Mouse (Mus musculus): ENCODE data around the gene Immp2l. TPM values are rescaled to one million over a fixed set of nuclear protein-coding genes. Genes with fewer than 3 reads are reported as not detected.

The Immp2l gene
- polyA plus RNA-seq, 1 experiment, result 129 TPM

DNA sequence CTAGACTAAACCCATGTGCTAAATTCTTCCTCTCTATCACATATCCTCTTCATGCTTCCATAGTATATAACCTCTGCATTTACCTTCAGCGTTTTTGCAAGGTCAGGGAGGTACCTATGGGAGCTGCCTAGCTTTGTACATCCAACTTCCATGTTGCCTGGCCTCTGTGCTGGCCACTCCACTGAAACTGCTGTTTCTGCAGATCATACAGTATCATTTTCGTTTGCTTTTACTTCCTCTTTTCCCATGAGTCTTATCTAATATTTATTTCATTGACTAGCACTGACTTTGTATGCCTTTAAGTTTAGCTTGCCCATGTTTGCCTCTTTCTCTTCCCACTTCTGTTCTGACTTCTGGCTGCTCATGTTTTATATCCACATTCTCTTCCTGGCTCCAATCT, 325.9 kb downstream of the Immp2l start:
- Histone ChIP-seq H3K27ac (replicated peaks; ENCODE audit: low read depth, low read length) (no peak overlapping the region), H3K4me1 (ENCODE audit: control insufficient read depth, insufficient read depth, insufficient read length, low read length) (no peaks in the 10 kb centered on the region), H3K4me3 (ENCODE audit: insufficient read depth, low read depth, low read length) (no peak overlapping the region)

DNA sequence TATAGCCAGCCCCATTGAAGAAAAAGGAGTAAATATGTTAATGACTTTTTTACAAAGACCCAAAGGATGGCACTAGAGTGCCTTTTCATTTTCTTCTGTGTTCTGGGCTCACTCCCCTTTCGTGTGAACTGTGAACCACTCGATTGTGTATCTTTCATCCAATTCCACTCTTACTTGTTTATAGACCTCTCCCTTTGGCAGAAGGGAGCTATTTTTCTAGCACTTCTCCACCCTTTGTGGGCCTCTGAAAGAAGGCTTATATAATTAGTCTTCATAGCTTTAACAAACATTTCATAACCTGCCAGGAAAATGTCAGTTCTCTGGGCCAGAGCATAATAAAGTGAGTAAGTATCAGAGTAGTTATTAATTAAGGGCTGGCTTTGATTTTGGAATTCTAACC, 327.4 kb downstream of the Immp2l start:
- H3K4me3 ChIP-seq (ENCODE audit: insufficient read depth, low read depth, low read length), result no peak overlapping the region
- H3K4me1 ChIP-seq (ENCODE audit: control insufficient read depth, insufficient read depth, insufficient read length, low read length), result no peaks in the 10 kb centered on the region
- H3K27ac ChIP-seq (replicated peaks; ENCODE audit: low read depth, low read length), result no peak overlapping the region

DNA sequence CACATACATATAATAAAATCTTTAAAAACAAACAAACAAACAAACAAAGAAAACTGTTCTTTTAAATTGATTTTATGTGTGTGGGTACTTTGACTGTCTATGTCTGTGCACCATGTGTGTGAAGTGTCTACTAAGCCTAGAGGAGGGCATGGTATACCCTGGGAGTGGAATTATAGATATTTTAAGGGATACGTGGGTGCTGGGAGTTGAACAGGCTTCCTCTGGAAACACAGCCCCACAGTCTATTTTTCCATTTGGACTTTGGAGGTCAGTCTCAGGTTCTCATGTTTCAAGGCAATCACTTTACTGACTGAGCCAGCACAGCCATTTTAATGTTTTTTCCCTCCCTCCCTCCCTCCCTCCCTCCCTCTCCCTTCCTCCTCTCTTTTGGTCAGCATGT, 331.0 kb downstream of the Immp2l start:
- Histone ChIP-seq H3K4me1 (ENCODE audit: control insufficient read depth, insufficient read depth, insufficient read length, low read length) (no peaks in the 10 kb centered on the region), H3K4me3 (ENCODE audit: insufficient read depth, low read depth, low read length) (no peak overlapping the region), H3K27ac (replicated peaks; ENCODE audit: low read depth, low read length) (no peak overlapping the region)

- Histone ChIP-seq H3K4me3 (ENCODE audit: insufficient read depth, low read depth, low read length) (no peak overlapping the region), H3K4me1 (ENCODE audit: control insufficient read depth, insufficient read depth, insufficient read length, low read length) (no peaks in the 10 kb centered on the region), H3K27ac (replicated peaks; ENCODE audit: low read depth, low read length) (no peak overlapping the region)
Measured at GRCm38 (mm10) chr12:41356040-41356439, 332.1 kb downstream of the Immp2l start.

GRCm38 (mm10) chr12:41386685-41387084, 362.8 kb downstream of the Immp2l start:
- H3K27ac ChIP-seq (replicated peaks; ENCODE audit: low read depth, low read length), result no peak overlapping the region
- no peaks in the 10 kb centered on the region for H3K4me1 ChIP-seq (ENCODE audit: control insufficient read depth, insufficient read depth, insufficient read length, low read length)
- no peak overlapping the region for H3K4me3 ChIP-seq (ENCODE audit: insufficient read depth, low read depth, low read length)

- no peak overlapping the region for H3K4me3 ChIP-seq (ENCODE audit: insufficient read depth, low read depth, low read length)
- H3K27ac ChIP-seq (replicated peaks; ENCODE audit: low read depth, low read length), result no peak overlapping the region
- H3K4me1 ChIP-seq (ENCODE audit: control insufficient read depth, insufficient read depth, insufficient read length, low read length), result no peaks in the 10 kb centered on the region
Measured at GRCm38 (mm10) chr12:41394231-41394630, 370.3 kb downstream of the Immp2l start.

DNA sequence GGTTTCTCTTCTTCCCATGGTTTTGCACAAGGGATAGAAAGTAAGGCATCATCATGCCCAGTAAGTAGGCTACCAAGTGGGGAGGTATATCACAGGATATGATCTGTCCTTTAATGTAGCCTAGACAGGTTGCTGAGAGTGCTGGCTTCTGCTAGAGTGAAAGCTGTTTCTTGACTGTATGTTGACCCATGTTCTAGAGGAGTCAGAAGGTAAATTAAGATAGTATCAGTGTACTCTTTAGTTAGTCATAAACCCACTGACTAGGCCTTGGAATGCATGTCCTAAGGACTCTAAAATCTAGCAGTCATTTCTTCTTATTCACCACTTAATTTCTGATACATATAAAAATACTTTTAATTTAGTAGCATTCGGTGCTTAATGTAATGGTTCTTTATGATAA, 377.2 kb downstream of the Immp2l start:
- Histone ChIP-seq H3K4me3 (ENCODE audit: insufficient read depth, low read depth, low read length) (no peak overlapping the region), H3K27ac (replicated peaks; ENCODE audit: low read depth, low read length) (no peak overlapping the region), H3K4me1 (ENCODE audit: control insufficient read depth, insufficient read depth, insufficient read length, low read length) (no peaks in the 10 kb centered on the region)

- Histone ChIP-seq H3K4me3 (ENCODE audit: insufficient read depth, low read depth, low read length) (no peak overlapping the region), H3K27ac (replicated peaks; ENCODE audit: low read depth, low read length) (no peak overlapping the region), H3K4me1 (ENCODE audit: control insufficient read depth, insufficient read depth, insufficient read length, low read length) (no peaks in the 10 kb centered on the region)
Measured at GRCm38 (mm10) chr12:41401923-41402322, 378.0 kb downstream of the Immp2l start.

GRCm38 (mm10) chr12:41409431-41409830, 385.5 kb downstream of the Immp2l start:
- Histone ChIP-seq H3K4me3 (ENCODE audit: insufficient read depth, low read depth, low read length) (no peak overlapping the region), H3K4me1 (ENCODE audit: control insufficient read depth, insufficient read depth, insufficient read length, low read length) (no peaks in the 10 kb centered on the region; the same call in 1 of the 2 replicates), H3K27ac (replicated peaks; ENCODE audit: low read depth, low read length) (no peak overlapping the region)

DNA sequence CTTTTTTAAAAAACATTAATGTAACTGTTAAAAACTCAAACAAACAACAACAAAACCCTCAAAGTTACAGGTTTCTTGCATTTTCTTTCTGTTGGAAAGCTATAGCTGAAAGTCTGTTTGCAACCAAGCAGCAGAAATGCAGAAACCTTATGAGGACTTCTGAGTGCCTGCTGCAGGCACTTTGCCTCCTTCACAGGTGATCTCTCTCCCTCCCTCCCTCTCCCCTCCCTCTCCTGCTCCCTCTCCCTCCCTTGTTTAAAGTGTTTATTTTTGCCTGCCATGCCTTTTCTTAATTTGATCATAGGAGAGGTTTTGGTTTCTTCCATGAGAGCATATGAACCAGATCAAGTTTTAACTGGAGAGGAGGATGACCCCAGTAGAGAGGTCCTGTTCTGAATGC, 392.7 kb downstream of the Immp2l start:
- no peaks in the 10 kb centered on the region for H3K4me1 ChIP-seq (ENCODE audit: control insufficient read depth, insufficient read depth, insufficient read length, low read length)
- H3K27ac ChIP-seq (replicated peaks; ENCODE audit: low read depth, low read length), result no peak overlapping the region

DNA sequence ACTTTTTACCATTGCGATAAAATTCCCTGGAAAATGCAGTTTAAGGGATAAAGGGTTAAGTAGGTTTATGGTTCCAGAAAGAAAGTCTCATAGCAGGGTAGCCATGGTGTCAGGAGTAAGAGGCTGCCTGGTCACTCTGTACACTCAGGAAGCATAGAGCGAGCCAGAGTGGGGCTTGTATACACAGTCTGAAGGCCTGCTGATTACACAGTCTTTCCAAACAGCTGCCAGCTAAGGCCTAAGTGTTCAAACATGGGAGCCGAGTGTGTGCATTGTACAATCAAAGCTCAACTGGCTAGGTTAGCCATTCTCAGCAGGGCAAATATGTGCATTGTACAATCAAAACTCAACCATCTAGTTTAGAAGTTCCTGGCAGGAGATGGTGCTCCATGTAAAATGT, 393.2 kb downstream of the Immp2l start:
- H3K4me1 ChIP-seq (ENCODE audit: control insufficient read depth, insufficient read depth, insufficient read length, low read length), result no peaks in the 10 kb centered on the region
- no peak overlapping the region for H3K27ac ChIP-seq (replicated peaks; ENCODE audit: low read depth, low read length)
- no peak overlapping the region for H3K4me3 ChIP-seq (ENCODE audit: insufficient read depth, low read depth, low read length)

More for the DNA sequence above, 392.7 kb downstream of the Immp2l start:
- no peak overlapping the region for H3K4me3 ChIP-seq (ENCODE audit: insufficient read depth, low read depth, low read length)

- no peaks in the 10 kb centered on the region for H3K4me1 ChIP-seq (ENCODE audit: control insufficient read depth, insufficient read depth, insufficient read length, low read length)
Measured at GRCm38 (mm10) chr12:41417961-41418360, 394.1 kb downstream of the Immp2l start.

GRCm38 (mm10) chr12:41425101-41425679, 401.3 kb downstream of the Immp2l start:
- Histone ChIP-seq H3K27ac (replicated peaks; ENCODE audit: low read depth, low read length) (no peak overlapping the region), H3K4me3 (ENCODE audit: insufficient read depth, low read depth, low read length) (no peak overlapping the region), H3K4me1 (ENCODE audit: control insufficient read depth, insufficient read depth, insufficient read length, low read length) (no peaks in the 10 kb centered on the region)

More at GRCm38 (mm10) chr12:41417961-41418360, 394.1 kb downstream of the Immp2l start:
- Histone ChIP-seq H3K4me3 (ENCODE audit: insufficient read depth, low read depth, low read length) (no peak overlapping the region), H3K27ac (replicated peaks; ENCODE audit: low read depth, low read length) (no peak overlapping the region)

DNA sequence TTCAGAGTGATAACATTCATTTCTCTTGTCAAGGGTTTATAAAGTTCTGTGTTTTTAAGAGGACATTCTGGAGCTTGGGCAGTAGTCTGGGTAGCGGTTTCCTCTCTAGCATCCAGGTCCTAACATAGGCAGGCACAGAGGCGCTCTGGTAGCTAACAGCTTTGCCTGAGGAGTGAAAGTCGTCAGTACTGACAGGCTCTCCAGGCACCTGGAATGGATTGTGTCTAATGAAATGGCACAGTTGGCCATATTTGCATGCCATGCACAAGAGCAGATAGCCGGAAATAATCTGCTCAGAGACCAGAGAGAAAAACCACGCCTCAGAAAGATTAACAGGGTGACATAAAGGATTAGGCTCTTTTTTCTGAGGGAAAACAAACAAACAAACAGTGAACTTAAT, 403.6 kb downstream of the Immp2l start:
- H3K4me1 ChIP-seq (ENCODE audit: control insufficient read depth, insufficient read depth, insufficient read length, low read length), result no peaks in the 10 kb centered on the region
- no peak overlapping the region for H3K27ac ChIP-seq (replicated peaks; ENCODE audit: low read depth, low read length)
- H3K4me3 ChIP-seq (ENCODE audit: insufficient read depth, low read depth, low read length), result no peak overlapping the region

GRCm38 (mm10) chr12:41428806-41429205, 404.9 kb downstream of the Immp2l start:
- Histone ChIP-seq H3K4me1 (ENCODE audit: control insufficient read depth, insufficient read depth, insufficient read length, low read length) (no peaks in the 10 kb centered on the region), H3K4me3 (ENCODE audit: insufficient read depth, low read depth, low read length) (no peak overlapping the region), H3K27ac (replicated peaks; ENCODE audit: low read depth, low read length) (no peak overlapping the region)

- Histone ChIP-seq H3K27ac (replicated peaks; ENCODE audit: low read depth, low read length) (no peak overlapping the region), H3K4me3 (ENCODE audit: insufficient read depth, low read depth, low read length) (no peak overlapping the region), H3K4me1 (ENCODE audit: control insufficient read depth, insufficient read depth, insufficient read length, low read length) (peaks cover 2% of the 10 kb centered on the region; the same call in 1 of the 2 replicates)
Measured at GRCm38 (mm10) chr12:41436206-41436985, 412.5 kb downstream of the Immp2l start.

Measured in brown adipose tissue, adult 24 weeks (tissue).